1 mouse cellular context compared by ENCODE assay signal in the genomic region with DNA sequence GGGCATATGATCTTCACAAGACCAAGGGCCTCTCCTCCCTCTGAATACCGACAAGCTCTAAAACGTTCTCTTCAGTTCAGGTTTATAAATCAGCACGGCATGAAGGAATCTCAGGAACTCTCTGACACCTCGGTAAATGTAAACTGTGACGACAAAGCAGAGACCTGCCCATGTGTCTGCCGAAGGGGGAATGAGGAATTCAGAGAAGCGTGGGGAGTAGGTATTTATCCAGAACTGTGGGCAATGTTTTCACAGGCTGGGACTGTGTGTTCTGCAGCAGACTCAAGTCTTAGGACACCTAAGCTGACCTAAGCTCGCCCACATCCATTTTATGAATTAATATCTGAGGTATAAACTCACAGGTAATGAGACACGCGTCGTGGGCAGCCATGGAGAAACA.
TF ChIP-seq lines count a peak whose summit lies in the region.

No protein-coding gene starts in this region.

TF ChIP-seq in CH12.LX, 34 proteins besides CTCF, POLR2A, EP300 and RAD21 (continued from another document):
- no peak for TF ChIP-seq USF1 (IDR thresholded peaks at IDR 0.05; ENCODE audit: low read depth, low read length)
- TF ChIP-seq ZKSCAN1 (IDR thresholded peaks at IDR 0.05; ENCODE audit: borderline replicate concordance, low read depth, low read length) = no peak
- TF ChIP-seq CHD2 (IDR thresholded peaks at IDR 0.05; ENCODE audit: low read length) = no peak
- no peak for TF ChIP-seq MEF2A (IDR thresholded peaks at IDR 0.05; ENCODE audit: borderline replicate concordance, low read depth, low read length)
- TF ChIP-seq JUN (IDR thresholded peaks at IDR 0.05; ENCODE audit: insufficient read depth, low read depth, low read length) = no peak
- no peak for TF ChIP-seq POLR2AphosphoS2 (IDR thresholded peaks at IDR 0.05; ENCODE audit: low read depth, low read length)
- no peak for TF ChIP-seq E2F4 (IDR thresholded peaks at IDR 0.05; ENCODE audit: insufficient replicate concordance, low read depth, low read length)
TF ChIP-seq in CH12.LX: peak in this region for 0.
